Mouse (Mus musculus) embryonic stem cell, embryonic (primary cell): ENCODE results near the gene Fchsd2.

Source experiments
- CTCF ChIA-PET, 4 experiments: fragments of 300-600 bp in 2 of 4; fragments of 350-600 bp in 2 of 4; sonication (Branson Sonifier 250); formaldehyde crosslinking; loops; one replicate each; lab custom pipeline; 2022; ENCODE audit warnings: inconsistent platforms in 2 of 4; lab: Charles Lee
- POLR2A ChIA-PET, 4 experiments: fragments of 300-600 bp in 2 of 4; fragments of 350-600 bp in 2 of 4; sonication (Branson Sonifier 250); formaldehyde crosslinking; loops; one replicate each; lab custom pipeline; 2022; ENCODE audit warnings: antibody characterized with exemption in 4 of 4, inconsistent platforms in 1 of 4; lab: Charles Lee

The Fchsd2 gene

DNA sequence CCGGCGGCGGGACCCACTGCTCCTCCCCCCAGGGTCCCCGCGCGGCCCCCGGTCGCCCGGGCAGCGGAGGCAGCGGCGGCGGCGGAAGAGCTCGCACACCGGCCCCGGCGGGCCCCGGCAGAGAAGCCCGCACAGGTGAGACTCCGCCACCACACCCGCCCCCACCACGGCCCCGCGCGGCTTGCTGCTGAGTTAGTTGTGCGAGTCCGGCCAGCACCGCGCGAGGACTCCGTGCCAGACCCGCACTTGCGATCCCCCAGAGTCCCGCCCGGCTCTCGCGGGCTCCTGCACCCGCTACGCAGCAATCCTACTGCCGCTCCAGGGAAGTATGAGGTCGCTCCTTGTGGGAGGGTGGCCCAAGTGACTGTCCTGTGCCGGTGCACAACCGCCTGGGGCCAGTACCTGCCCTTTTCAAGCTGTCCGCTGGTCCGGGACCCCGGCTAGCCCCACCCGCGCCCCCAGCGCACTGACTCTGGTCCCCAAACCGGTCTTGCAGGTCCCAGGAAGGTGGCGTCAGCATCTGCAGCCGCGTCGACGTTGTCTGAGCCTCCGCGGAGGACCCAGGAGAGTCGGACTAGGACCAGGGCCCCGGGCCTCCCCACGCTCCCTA, 228.7 kb downstream of the Fchsd2 start:
- POLR2A ChIA-PET = interaction anchor here in 3 of 4 experiments (0.8 to 3.3 kb wide), 8 partner anchors 10 to 178 kb away, joined by 3 to 19 read pairs (median 4); partner anchors contain the start of genes Arap1 (in 2 of the 3) and Atg16l2 (in 1 of the 3)
- CTCF ChIA-PET = interaction anchor here in 3 of 4 experiments (1.0 to 3.5 kb wide), 9 partner anchors 10 to 106 kb away, joined by 3 to 19 read pairs (median 4); no protein-coding TSS in a partner anchor

DNA sequence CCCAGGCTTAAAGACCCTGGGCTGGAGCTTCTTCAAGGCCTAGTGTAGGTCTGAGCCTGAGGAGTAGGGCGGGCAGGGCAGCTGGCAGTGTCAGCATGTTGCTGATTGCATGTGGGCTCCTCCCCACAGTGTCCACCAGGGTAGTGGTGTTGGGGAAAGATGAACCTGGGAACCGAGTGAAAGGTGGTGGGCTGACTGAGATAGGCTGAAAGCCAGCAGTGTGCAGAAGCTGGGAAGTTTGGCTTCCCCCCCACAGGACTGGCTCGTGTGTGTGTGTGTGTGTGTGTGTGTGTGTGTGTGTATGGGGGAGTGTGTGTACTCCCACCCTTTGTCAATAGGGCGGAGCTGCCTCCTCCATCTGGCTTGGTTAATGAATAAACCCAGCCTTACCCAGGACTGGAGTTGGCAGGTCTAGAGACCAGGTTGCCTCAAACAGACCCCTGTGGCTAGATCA, 230.5 kb downstream of the Fchsd2 start:
- ChIA-PET POLR2A (interaction anchor here in 2 of 4 experiments (0.8 to 3.3 kb wide), 9 partner anchors 9 to 87 kb away, joined by 3 to 19 read pairs (median 3); partner anchors contain the start of genes Arap1 (in 1 of the 2) and Gm45837 (in 1 of the 2)), CTCF (interaction anchor here in 2 of 4 experiments (0.7 to 1.6 kb wide), 3 partner anchors 12 to 180 kb away, joined by 3 to 6 read pairs (median 6); no protein-coding TSS in a partner anchor)

DNA sequence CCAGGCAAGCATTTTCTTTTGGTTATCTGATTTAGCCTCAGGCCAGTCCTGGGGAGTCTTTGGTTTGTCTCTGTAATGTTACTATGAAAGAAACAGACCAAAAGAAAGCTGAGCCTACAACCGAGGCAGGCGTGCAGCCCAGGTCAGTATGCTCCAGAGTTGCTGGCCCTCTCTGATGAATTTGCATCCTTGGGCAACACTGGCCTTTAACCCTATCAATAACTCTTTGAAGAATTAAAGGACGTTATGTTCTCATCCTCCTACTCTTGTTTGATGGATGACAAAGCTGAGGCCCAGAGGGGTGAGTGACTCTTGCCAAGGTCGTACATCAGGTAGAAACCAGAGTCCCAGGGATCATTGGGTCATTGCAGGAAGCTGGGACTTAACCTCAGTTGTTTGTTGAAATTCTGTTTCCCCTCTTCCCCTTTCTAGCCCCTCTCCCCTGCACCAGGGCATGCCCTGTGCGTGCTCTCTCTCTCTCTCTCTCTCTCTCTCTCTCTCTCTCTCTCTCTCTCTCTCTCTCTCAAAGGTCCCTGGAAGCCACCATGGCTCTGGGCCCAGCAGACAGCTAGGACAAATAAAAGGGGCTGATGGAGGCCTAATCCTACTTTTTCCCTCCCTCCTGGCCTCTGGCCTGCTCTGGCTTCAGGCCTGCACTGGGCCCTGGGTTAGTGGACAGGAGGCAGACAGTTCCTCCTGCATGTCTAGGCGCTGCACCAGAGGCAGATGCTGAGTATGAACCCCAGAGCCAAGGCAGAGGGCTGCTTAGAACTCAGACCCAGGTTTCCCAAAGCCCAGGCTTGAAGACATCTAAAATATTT, 231.7 kb downstream of the Fchsd2 start:
- ChIA-PET CTCF (interaction anchor here in 2 of 4 experiments (1.0 to 1.6 kb wide), 3 partner anchors 13 to 44 kb away, joined by 3 to 6 read pairs (median 6); no protein-coding TSS in a partner anchor), POLR2A (interaction anchor here in 2 of 4 experiments (0.5 to 1.2 kb wide), 3 partner anchors 14 to 544 kb away, joined by 3 to 5 read pairs (median 4); partner anchors contain the start of gene Atg16l2 (in 1 of the 2))

DNA sequence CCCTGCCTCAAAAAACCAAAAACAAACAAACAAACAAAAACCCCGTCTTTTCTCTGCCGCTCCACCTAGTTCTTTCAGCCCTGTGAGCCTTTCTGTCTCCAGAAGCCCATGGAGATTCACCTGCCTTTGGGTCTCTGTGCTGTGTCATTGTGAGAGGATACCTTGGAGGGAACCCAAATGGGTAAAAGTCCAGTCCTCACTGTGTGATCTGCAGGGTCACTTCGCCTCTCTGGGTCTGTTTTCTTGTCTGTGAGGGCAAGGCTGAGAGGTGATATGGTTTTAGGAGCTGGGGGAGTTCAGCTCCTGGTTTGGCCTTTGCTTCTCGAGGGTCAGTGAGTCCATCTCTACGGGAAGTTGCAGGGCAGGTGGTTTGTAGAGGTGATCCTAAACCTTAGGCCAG, 233.3 kb downstream of the Fchsd2 start:
- CTCF ChIA-PET = interaction anchor here in 1 of 4 experiments (1.1 kb wide), 1 partner anchor 72 kb away, joined by 6 read pairs; no protein-coding TSS in a partner anchor
- POLR2A ChIA-PET = interaction anchor here in 1 of 4 experiments (1.4 kb wide), 1 partner anchor 15 kb away, joined by 4 read pairs; no protein-coding TSS in a partner anchor

DNA sequence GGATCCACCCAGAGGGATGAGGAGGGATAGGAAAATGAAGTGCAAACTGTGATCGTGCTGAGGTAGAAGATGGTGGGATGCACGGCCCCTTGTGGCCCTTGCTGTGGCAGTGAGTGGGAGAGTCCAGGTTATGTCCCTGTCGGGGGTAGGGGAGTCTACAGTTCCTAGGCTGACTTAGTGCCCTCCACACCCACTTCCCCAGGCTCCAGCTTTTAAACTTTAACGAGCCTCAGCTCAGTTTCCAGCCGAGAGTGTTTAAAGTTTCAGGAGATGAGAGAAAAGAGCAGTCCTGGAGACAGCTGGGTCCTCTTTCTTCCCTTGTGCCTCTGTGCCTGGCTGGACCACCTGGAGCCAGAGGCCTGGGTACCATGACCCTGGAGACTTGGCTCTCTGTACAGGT, 234.6 kb downstream of the Fchsd2 start:
- ChIA-PET POLR2A (no interaction called here), CTCF (interaction anchor here in 2 of 4 experiments (1.1 to 1.2 kb wide), 2 partner anchors 16 to 70 kb away, joined by 3 to 6 read pairs; no protein-coding TSS in a partner anchor)

DNA sequence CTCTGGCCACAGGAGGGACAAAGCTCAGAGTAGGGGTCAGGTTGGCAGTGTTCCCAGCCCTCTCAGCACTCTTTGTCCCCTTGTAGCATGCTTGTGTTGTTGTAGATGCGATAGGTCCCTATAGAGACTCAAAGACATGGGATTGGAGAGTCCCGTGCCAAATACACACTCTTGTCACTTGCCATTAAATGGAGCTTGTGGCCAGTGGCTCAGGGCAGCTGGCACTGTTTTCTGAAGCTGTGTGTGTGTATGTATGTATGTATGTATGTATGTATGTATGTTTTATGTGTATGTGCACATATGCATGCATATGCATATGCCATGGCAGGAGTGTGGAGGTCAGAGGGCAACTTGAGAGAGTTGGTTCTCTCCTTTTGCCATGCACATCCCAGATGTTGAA, 235.1 kb downstream of the Fchsd2 start:
- ChIA-PET CTCF (interaction anchor here in 1 of 4 experiments (1.2 kb wide), 1 partner anchor 17 kb away, joined by 3 read pairs; no protein-coding TSS in a partner anchor), POLR2A (no interaction called here)

DNA sequence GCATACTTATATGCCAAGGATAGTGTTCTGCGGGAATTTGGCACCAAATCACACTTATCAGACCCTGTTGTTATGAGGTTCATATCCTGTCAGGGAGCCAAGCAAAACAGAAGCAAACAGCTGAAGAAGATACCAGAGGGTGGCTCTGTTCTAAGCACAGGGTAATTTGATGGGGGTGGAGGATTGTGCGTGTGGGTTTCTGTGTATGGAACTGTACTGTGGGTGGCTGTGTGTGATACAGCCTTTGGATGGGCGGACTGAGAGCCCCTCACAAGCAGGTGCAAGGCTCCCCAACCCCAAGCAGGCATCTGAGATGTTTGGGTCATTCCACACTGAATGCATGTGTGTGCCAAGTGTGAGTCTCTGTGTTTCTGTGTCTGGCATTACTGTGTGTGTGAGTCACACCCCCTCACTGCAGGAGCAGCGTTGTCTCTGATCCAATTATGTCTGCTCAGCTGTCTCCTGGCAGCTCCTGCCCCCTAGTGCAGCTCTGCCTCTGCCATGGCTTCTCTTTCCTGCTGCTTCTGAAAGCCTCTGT, 236.0 kb downstream of the Fchsd2 start:
- POLR2A ChIA-PET = interaction anchor here in 2 of 4 experiments (0.9 to 1.5 kb wide), 2 partner anchors 12 to 18 kb away, joined by 3 to 5 read pairs; partner anchors contain the start of gene Stard10 (in 1 of the 2)
- CTCF ChIA-PET = interaction anchor here in 1 of 4 experiments (0.6 kb wide), 1 partner anchor 1052 kb away, joined by 7 read pairs; no protein-coding TSS in a partner anchor

DNA sequence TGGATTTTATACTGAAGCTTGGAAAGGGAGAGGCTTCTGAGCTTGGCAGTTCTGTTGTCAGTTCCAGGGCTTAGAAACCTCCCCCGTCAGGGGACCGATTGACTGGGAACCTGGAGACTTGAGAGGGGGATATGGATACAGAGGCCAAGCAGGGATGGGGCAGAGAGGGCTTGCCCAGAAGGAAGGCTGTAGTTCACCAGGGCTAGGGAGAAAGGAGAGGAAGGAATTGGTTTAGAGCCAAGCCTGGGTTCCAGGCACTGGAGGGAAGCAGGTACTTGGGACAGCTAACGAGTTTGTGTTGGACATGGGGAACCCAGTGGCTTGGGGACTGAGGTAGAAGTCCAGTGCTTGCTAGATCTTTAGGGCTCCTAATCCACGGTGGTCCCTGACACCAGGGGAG, 236.9 kb downstream of the Fchsd2 start:
- ChIA-PET CTCF (interaction anchor here in 1 of 4 experiments (0.6 kb wide), 1 partner anchor 1053 kb away, joined by 7 read pairs; no protein-coding TSS in a partner anchor), POLR2A (interaction anchor here in 2 of 4 experiments (0.7 to 1.5 kb wide), 2 partner anchors 12 to 32 kb away, joined by 3 to 5 read pairs; partner anchors contain the start of gene Stard10 (in 1 of the 2))

DNA sequence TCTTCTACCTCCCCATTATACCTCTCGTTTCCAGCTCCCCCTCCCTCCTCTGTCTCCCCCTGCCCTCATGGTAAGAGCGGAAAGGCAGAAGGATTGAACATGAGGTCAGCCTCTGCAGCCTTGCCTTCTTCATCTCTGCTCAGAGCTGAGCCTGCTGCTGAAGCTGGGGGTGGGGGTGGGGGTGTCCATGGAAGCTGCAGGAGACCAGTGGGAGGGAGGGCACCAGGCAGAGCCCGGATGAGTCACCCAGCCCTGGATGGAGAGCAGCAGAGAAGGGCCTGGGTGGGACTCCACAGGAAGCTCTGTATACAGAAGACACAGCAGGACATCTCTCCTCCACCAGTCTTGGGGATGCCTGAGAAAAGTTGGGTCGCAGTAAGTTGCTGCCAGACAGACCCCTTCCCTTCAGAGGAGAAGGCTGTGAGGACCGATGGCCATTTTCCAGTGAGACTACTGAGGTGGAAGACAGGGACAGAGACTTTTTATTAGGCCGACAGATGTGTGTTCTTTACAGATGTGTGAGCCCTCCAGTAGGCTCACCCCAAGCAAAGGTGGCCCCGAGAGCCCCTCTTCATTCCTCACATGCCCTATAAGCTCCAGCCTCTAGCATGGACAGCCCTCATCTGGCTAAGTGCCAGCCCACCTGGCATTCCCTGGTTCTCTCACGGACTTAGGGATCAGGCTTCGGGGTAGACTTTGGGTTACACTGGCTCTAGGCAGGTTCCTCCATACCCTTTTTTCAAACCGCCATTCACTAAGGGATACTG, 237.6 kb downstream of the Fchsd2 start:
- POLR2A ChIA-PET = interaction anchor here in 2 of 4 experiments (0.7 to 1.5 kb wide), 3 partner anchors 10 to 32 kb away, joined by 3 to 5 read pairs (median 3); partner anchors contain the start of gene Stard10 (in 1 of the 2)
- CTCF ChIA-PET = no interaction called here

DNA sequence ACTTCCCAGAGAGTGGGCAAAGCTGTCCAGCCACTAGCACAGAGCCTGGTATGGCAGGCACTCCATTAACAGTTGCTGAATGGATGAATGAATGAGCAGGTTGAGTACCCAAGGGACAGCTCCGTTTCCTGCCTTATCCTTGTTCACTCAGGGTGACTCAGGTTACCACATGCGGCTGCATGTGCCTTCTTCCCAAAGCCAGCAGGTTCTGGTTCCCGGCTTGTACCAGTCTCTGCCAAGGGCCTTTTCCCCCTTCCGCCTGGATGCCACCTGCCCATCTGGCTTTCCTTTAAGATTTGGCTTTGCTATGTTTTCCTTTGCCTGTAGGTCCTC, 238.1 kb downstream of the Fchsd2 start:
- ChIA-PET CTCF (no interaction called here), POLR2A (no interaction called here)

DNA sequence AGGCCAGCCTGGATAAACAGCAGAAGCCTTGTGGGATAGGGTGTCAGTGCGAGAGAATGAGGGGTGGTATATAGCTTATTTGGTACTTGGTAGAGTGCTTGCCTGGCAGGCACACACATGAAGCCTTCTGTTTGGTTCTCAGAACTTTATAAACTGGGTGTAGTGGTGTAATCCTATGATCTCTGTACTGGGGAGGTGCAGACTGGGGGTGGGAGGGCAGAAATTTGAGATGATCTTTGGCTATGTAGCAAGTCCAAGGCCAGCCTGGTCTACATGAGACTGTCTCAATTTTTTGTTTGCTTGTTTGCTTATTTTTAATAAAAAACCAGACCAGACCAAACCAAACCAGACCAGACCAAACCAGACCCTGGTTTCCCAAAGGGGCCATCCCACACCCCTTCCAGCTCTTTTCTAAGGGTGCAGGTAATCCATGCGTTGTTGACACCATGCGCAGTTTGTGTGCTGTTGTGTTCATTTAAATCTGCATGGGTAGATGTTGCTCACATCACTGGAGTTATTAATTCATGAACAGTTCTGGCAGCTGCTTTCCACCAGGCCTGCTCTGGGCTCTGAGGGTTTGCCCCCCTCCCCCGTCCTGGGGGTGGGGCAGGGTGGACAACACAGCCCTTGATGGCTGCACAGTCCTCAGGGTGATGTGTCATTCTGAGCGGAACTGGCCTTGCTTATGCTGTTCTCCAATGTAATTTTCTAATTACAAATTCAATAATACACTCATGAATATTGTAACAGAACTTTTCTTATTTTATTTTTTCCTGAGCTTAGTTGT, 239.6 kb downstream of the Fchsd2 start:
- ChIA-PET POLR2A (interaction anchor here in 2 of 4 experiments (0.6 to 1.3 kb wide), 3 partner anchors 10 to 285 kb away, joined by 3 to 5 read pairs (median 4); no protein-coding TSS in a partner anchor), CTCF (interaction anchor here in 3 of 4 experiments (0.5 to 0.6 kb wide), 4 partner anchors 21 to 559 kb away, joined by 3 to 7 read pairs (median 4); no protein-coding TSS in a partner anchor)
